Mouse (Mus musculus) T-helper 17 cell (primary cell): ENCODE measurements at regions not wholly inside any gene's neighbourhood (a gene's known extent, or its start where the extent isn't known, plus 50 kb on each side); places are given as distances from the start of the nearest gene placed in this dataset.

ENCODE experiments used
- in situ Hi-C, 2 experiments: fragments of 300-600 bp; cut with MboI, MseI; formaldehyde crosslinking; loops; 1 replicate in 1 of 2; 2 replicates in 1 of 2; pipeline ENCODE4 v1.15.1; 2025; ENCODE audit warnings: high pct_unique_total_duplicates in 2 of 2

DNA sequence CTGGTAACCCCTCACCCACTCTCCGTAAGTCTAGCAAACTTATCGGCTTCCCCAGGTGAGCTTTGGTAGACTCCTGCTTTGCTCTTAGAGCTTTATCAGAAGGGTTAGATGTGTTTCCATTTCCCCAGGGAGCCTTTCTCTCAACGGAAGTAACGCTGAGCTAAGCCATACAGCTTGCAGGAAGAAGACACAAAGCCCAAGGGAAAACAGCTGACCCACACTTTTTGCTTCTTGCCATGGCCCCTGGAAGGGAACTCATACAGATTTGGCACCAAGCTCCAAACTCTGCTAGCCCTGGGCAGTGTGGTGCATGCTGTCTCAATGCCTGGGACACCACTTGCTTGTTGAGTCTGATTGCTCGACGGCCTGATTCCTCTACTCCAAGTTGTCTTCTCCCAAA, 242.6 kb downstream of the Sipa1l2 start:
- in situ Hi-C loops: no loop called here

DNA sequence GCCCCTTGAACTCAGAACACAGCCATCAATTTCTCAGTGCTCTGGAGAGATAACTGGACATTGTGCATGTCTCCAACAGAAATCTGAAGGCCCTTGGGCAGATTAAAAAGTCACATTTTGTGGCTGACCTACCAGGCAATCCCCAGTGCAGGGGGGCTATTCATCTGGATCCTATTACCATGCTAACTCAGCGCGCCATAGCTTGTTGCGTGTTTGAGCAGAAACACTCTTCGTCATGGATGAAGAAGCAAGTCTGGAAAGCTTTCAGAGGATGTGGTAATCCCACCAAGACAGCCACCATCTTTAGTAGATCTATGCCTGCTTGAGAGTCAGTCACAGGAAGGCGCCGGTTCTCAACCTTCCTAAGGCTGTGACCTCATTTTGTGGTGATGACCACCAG, 243.9 kb downstream of the Sipa1l2 start:
- in situ Hi-C loops: no loop called here

DNA sequence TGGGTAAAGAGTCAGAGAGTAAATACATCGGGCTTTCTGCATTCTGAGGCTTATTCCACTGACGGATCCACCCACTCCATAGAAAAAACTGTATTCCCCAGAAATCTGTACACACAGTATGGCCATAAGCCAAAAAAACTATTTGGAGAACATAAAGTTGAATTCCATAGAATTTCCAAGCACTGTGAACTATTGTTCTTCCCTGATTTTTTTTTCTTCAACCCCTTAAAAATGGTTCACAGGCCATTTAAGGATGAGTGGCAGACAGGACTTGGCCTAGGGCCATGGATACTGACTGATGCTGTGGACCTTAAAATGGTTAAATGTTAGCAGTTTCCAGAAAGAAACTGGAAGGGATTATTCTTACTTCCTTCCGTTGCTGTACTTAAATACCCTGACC, 247.0 kb downstream of the Sipa1l2 start:
- in situ Hi-C loops: loop anchor here in 1 of 2 experiments (5.0 kb wide), 1 partner anchor 35 kb away; no protein-coding TSS in a partner anchor

- in situ Hi-C loops: no loop called here
These were observed 252.0 kb downstream of the Sipa1l2 start for GRCm38 (mm10) chr8:125317584-125317991.

- in situ Hi-C loops: no loop called here
These were observed 253.9 kb downstream of the Sipa1l2 start for GRCm38 (mm10) chr8:125315736-125316135.

GRCm38 (mm10) chr8:125314996-125315395, 254.6 kb downstream of the Sipa1l2 start:
- in situ Hi-C loops: no loop called here

DNA sequence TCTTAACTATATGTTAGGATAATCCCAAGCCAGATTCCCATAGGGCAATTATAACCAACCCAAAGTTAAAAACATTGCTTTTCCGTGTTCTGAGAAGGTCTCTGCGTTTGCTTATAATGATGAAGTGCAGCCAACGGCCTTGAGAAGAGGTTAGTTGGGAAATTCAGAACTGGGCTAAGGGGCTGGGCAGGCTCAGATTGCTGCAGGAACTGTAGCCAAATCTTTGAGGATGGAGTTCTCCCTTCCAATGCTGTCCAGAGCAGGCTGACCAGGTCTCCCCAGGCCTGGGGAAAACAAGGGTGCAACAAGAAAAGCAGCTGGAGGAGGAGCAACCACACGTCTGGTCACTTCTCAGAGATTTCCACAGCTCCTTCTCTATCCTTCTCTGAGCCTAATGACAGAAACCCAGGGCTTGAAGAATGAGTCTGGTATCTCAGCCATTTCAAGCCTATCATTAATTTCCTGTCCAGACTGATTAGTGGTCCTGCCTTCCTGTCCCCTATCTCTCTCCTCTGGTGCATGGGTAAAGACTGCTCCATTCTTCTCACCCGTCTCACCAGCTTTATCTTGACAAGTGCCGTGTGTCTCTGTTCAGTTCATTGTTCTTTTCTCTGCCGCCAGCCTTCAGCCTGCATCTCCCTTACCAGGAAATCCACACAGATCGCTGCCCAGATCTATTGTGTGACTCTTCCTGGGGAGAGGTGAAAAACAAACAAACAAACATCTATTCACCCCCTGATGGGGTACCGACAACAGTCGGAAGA, 255.2 kb downstream of the Sipa1l2 start:
- in situ Hi-C loops: no loop called here

GRCm38 (mm10) chr8:125311228-125312053, 257.4 kb downstream of the Disc1 start:
- in situ Hi-C loops: no loop called here
